Mouse (Mus musculus) lung, embryonic 16.5 days (tissue): ENCODE measurements at regions not wholly inside any gene's neighbourhood (a gene's known extent, or its start where the extent isn't known, plus 50 kb on each side); places are given as distances from the start of the nearest gene placed in this dataset.

Source experiments
- ATAC-seq: fragments of 200-750 bp; cut with Nextera tagmentation; 2 replicates; pipeline ENCODE4 v1.8.0; 2017; ENCODE audit warnings: low read depth, mild to moderate bottlenecking, moderate library complexity
- H3K27ac ChIP-seq: fragments of 300-500 bp; sonication (generic); 2 replicates; pipeline ENCODE4 v1.5.1; 2014; ENCODE audit warnings: mild to moderate bottlenecking, control low read depth, low read length
- H3K27me3 ChIP-seq: fragments of 300-500 bp; sonication (generic); 2 replicates; pipeline ENCODE4 v1.6.1; 2014; ENCODE audit warnings: low read depth, low read length, mixed read lengths; ENCODE audit not compliant: control insufficient read depth, insufficient read depth
- H3K36me3 ChIP-seq: fragments of 300-500 bp; sonication (generic); 2 replicates; pipeline ENCODE4 v1.6.1; 2014; ENCODE audit warnings: low read length; ENCODE audit not compliant: control insufficient read depth, insufficient read depth
- H3K4me1 ChIP-seq: fragments of 300-500 bp; sonication (generic); replicated peaks from 2 replicates; pipeline ENCODE4 v1.6.1; 2014; ENCODE audit warnings: low read length, mixed read lengths; ENCODE audit not compliant: control insufficient read depth, insufficient read depth
- H3K4me2 ChIP-seq: fragments of 300-500 bp; sonication (generic); 2 replicates; pipeline ENCODE4 v1.6.1; 2014; ENCODE audit warnings: low read depth, low read length, control low read depth
- H3K4me3 ChIP-seq: fragments of 300-500 bp; sonication (generic); 2 replicates; pipeline ENCODE4 v1.5.1; 2014; ENCODE audit warnings: mild to moderate bottlenecking, low read length, control low read depth
- H3K9ac ChIP-seq: fragments of 300-500 bp; sonication (generic); 2 replicates; pipeline ENCODE4 v1.6.1; 2014; ENCODE audit warnings: low read length, control low read depth
- H3K9me3 ChIP-seq: fragments of 300-500 bp; sonication (generic); 2 replicates; pipeline ENCODE4 v1.6.1; 2016; ENCODE audit warnings: low read length; ENCODE audit not compliant: control insufficient read depth
- WGBS: fragments of 180-500 bp; shearing (Covaris S2); extraction: QIAGEN DNeasy Blood & Tissue Kit; methylation state at CpG from one replicate; pipeline ENCODE4 v1.1.7; 2014; 5-methylcytosine and 5-hydroxymethylcytosine counted together

DNA sequence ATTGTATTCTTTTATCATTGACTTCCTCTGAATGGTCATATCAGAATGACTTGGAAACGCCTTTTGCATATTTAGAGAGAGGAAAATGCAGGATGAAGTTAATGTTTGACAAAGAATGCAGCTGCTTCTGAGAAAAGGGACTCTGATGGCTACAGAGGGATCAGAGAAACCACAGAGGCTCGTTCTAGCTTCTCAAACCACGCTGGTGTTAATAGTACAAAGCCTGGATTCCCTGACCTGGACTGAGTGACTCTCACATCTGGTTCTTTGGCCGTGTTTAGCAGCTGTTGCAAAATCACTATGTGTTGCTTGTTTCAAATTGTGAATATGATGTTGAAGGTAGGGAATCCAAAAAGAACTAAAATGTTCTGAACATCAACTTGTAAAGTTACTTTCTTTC lies 91.5 kb upstream of the Rgs17 start:
- no peak for ATAC-seq

DNA sequence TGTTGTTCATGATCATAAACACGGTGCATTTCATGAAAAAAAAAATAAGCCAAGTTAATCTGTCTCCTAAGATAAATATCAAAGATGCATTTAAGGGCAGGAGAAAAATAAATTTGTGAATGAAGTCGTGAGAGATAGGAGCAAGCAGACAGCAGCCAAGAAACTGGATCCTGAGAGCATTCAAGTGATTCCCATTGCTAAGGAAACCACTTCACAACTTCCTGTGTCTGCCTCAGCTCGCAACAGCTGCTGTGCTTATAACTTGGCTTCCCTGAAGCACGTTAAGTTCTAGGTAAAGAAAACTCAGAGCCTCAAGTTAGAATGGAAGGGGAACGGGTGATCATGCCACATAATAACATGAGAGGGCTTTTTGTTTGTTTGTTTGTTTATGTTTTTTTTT lies 89.3 kb upstream of the Rgs17 start:
- no peak overlapping the region for H3K27ac ChIP-seq
- H3K9me3 ChIP-seq: no peaks in the 10 kb centered on the region
- no peaks in the 10 kb centered on the region; the same call in 1 of the 2 replicates for H3K4me1 ChIP-seq
- no peaks in the 10 kb centered on the region for H3K36me3 ChIP-seq
- no peak for ATAC-seq
- no peaks in the 10 kb centered on the region for H3K27me3 ChIP-seq
- no peak overlapping the region for H3K9ac ChIP-seq
- WGBS: 27% methylated on average over 5 of the region's 5 CpGs
- no peak overlapping the region for H3K4me3 ChIP-seq
- H3K4me2 ChIP-seq: no peak overlapping the region

More for the DNA sequence above, 91.5 kb upstream of the Rgs17 start:
- H3K4me1 ChIP-seq: no peaks in the 10 kb centered on the region; the same call in 1 of the 2 replicates
- no peaks in the 10 kb centered on the region for H3K27me3 ChIP-seq
- no peak overlapping the region for H3K4me2 ChIP-seq
- no peak overlapping the region for H3K4me3 ChIP-seq
- H3K9me3 ChIP-seq: no peaks in the 10 kb centered on the region
- no peak overlapping the region for H3K9ac ChIP-seq
- 47% methylated on average over 4 of the region's 4 CpGs for WGBS
- H3K36me3 ChIP-seq: no peaks in the 10 kb centered on the region
- H3K27ac ChIP-seq: no peak overlapping the region

DNA sequence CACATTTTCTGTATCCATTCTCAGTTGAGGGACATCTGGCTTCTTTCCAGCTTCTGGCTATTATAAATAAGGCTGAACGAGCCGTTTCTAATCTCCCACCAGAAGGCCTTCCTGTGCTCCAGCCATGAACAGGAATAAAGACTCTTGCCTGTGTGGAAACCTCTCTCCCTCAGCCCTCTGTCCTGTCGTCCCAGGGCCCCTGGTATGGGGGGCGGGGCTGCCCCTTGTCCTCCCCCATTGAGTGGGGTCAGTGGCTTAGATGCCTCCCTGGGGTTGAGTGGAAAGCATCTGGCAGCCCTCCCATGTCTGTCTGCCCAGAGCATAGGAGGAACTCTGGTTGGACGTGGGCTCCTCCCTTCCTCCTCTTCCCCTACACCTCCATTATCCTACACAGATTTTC lies 88.8 kb upstream of the Rgs17 start:
- no peak overlapping the region for H3K27ac ChIP-seq
- 24% methylated on average over 5 of the region's 5 CpGs for WGBS

GRCm38 (mm10) chr10:6007238-6007972 lies 85.2 kb upstream of the Rgs17 start:
- no peaks in the 10 kb centered on the region; the same call in 1 of the 2 replicates for H3K4me1 ChIP-seq
- H3K9me3 ChIP-seq: no peaks in the 10 kb centered on the region
- no peaks in the 10 kb centered on the region for H3K27me3 ChIP-seq
- H3K4me3 ChIP-seq: no peak overlapping the region
- ATAC-seq: no peak
- H3K27ac ChIP-seq: no peak overlapping the region
- H3K4me2 ChIP-seq: no peak overlapping the region
- H3K9ac ChIP-seq: no peak overlapping the region
- H3K36me3 ChIP-seq: no peaks in the 10 kb centered on the region
- WGBS: 17% methylated on average over 1 of the region's 1 CpGs

More for the DNA sequence above, 88.8 kb upstream of the Rgs17 start:
- no peak for ATAC-seq
- Histone ChIP-seq H3K36me3 (no peaks in the 10 kb centered on the region), H3K4me3 (no peak overlapping the region), H3K9ac (no peak overlapping the region), H3K9me3 (no peaks in the 10 kb centered on the region), H3K4me2 (no peak overlapping the region), H3K4me1 (no peaks in the 10 kb centered on the region; the same call in 1 of the 2 replicates), H3K27me3 (no peaks in the 10 kb centered on the region)

GRCm38 (mm10) chr10:5981433-5981832 lies 59.2 kb upstream of the Rgs17 start:
- Histone ChIP-seq H3K9me3 (no peaks in the 10 kb centered on the region), H3K4me2 (no peak overlapping the region), H3K4me3 (no peak overlapping the region), H3K9ac (no peak overlapping the region), H3K27ac (no peak overlapping the region), H3K27me3 (no peaks in the 10 kb centered on the region), H3K4me1 (no peaks in the 10 kb centered on the region), H3K36me3 (no peaks in the 10 kb centered on the region)
- ATAC-seq: no peak
- 79% methylated on average over 1 of the region's 1 CpGs for WGBS

DNA sequence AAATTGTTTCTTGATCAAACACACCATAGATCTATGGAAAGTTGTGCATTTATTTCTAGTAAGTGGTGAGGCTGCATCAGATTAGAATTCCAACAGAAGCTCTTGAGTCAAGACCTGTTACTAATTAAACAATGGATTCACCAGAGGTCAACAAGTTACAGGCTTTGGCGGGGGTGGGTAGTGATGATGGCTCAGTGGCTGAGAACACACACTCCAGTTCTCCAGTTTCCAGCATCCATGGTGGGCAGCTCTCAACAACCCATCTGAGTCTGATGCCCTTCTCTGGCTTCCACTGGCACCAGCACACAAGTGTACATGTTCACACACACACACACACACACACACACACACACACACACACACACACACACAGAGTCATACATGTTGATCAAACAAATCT lies 56.3 kb upstream of the Rgs17 start:
- H3K27ac ChIP-seq: no peak overlapping the region
- H3K27me3 ChIP-seq: no peaks in the 10 kb centered on the region
- no peak overlapping the region for H3K4me3 ChIP-seq
- ATAC-seq: no peak
- no peak overlapping the region for H3K4me2 ChIP-seq
- H3K9ac ChIP-seq: no peak overlapping the region
- 35% methylated on average over 1 of the region's 1 CpGs for WGBS
- H3K9me3 ChIP-seq: no peaks in the 10 kb centered on the region
- H3K36me3 ChIP-seq: no peaks in the 10 kb centered on the region
- no peaks in the 10 kb centered on the region for H3K4me1 ChIP-seq
